Mouse (Mus musculus) heart, postnatal 14 days (tissue): ENCODE data around the gene Mterf2. TPM values are rescaled to one million over a fixed set of nuclear protein-coding genes. Genes with fewer than 3 reads are reported as not detected.

Source experiments
- DNase-seq, 2 experiments: peaks; one replicate each; pipeline ENCODE4 v3.0.0; 2021 to 2022
- intact Hi-C: fragments of 180-260 bp; cut with DNase I; formaldehyde crosslinking; loops from one replicate; pipeline ENCODE4 v1.15.1; 2025
- long read RNA-seq, 2 experiments: library from polyadenylated mRNA; stranded (forward); transcript quantifications; one replicate each; pipeline ENCODE4 v2.0.0; 2021
- total RNA-seq, 2 experiments: library from RNA; stranded (reverse); gene quantifications; 2 replicates each; pipeline ENCODE4 v1.2.3; 2021

Gene Mterf2
- 10 to 100 TPM; 14.2 to 16.1 TPM for total RNA-seq
- long read RNA-seq, experiment 1, transcript Mterf2-201 (3 exons, 1,567 nt) = major isoform, 25 of 29 reads
- long read RNA-seq, experiment 1, partial matches to known transcripts = 0 of 29 reads
- long read RNA-seq, experiment 1, other reads (novel, unspliced or antisense) = 1 of 29 reads
- long read RNA-seq, experiment 2, transcript Mterf2-201 (3 exons, 1,567 nt) = major isoform, 23 of 29 reads
- long read RNA-seq, experiment 2, partial matches to known transcripts = 0 of 29 reads
- long read RNA-seq, experiment 2, other reads (novel, unspliced or antisense) = 2 of 29 reads

DNA sequence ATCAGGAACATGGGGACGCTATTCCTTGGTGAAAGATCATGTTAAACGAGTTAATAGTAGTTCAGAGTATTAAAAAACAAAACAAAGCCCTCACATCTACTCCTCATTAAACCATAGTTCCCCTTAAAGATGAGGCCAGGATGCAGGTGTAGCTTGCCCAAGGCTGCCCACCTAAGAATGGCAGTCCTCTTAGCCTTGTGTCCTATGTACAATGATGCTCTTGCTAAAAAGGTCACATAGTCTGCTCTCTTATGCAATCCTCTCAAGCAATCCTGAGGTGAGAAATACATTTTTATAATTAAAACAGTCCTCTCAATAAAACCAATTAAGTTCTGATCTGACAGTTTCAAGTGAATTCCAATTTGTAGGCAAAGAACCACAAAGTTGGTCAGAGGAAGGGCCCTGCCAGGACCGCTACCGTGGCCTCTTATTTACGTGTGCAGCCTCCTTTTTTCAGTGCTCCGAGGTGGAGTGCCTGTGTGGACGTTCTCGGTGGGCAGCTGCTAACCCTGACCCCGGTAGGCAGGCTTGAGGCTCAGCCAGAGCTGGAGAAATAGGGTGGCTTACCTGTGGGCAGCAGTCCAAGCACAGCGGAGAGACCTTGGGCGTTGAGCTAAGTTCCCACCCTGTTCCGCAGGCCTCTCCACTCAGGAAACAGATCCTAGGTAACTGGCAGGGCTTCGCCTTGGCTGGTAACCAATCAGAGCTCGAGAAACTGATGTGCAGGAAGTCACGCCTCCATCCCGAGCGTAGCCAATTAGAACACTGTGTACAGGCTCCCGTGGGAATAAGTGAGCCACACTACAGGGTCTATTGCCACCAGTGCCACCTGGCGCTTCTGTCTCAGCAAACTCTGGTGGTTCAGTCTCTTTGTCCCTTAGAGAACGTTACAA is at the start of gene Mterf2:
Gene Mterf2 (minus strand): TSS at position 633 of the 893 bp plus-strand sequence.
- intact Hi-C loops = loop anchor here (2.0 kb wide), 1 partner anchor 57 kb away; the partner anchor contains the start of gene Cry1
- peak; percentile 86 to 88 for DNase-seq

DNA sequence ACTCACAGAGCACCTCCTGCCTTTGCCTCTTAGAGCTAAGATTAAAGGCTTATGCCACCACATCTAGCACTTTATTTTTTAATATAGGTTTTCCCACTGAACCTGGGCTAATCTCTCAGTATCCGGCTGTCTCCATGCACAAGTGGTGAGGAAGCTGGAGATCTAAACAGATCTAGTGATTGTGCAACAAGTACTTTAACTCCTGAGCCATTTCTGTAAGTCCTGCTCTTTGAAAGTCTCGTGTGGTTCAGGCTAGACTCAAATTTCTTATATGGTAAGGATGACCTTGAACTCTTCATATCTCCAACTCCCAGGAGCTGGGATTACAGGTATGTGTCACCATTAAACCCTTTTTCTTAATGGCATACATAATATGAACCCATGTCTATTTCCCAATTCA is 48.8 kb upstream of the Mterf2 start:
- DNase-seq = no peak
- intact Hi-C loops = no loop called here

DNA sequence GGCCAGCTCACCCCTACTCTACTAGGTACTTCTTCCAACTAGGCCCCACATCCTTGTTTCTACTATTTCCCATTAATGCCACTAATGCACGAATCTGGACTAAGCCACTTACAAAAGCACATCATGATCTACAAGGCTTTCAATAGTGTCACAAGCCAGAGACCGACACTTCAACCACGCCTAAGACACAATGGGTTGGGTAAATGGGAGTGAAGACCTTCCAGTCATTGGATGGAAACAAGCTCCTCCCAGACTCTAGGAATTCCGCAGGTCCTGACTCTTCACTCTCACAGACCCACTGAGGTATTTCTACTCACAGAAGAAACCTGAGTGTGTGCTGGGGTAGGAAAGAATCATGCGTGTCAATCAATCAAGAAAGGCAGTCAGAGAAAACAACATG is 37.5 kb upstream of the Mterf2 start:
- intact Hi-C loops = no loop called here
- no peak for DNase-seq

- DNase-seq = no peak
These were observed 37.0 kb upstream of the Mterf2 start for GRCm38 (mm10) chr10:85164791-85165190.

DNA sequence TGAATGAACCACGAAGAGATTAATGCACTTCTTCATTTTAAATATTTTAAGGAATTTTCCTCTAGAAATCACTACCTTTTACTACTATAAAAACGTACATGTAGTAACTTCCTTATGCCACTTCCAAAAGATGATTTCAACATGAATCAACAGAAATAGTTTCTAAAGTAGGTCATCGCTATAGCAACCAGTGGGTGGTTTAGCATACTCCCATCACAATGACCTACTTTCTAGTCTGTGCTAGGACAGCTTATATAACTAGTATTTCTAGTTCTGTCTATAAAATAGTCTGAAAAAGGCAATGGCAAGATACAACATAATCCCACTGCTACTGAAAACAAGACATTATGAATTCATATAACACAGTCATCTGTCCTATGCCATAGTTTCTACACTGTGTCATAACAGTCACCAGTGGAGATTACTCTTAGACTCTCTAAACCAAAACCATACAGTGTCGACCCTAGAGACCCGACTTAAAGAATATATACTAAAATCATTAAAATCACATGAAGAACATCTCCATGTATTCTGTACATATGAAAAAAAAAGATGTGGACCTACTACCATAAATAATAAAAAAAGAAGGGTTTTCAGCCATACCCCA is 34.0 kb upstream of the Mterf2 start:
- intact Hi-C loops = no loop called here
- DNase-seq = no peak

More at GRCm38 (mm10) chr10:85164791-85165190, 37.0 kb upstream of the Mterf2 start:
- intact Hi-C loops = no loop called here

DNA sequence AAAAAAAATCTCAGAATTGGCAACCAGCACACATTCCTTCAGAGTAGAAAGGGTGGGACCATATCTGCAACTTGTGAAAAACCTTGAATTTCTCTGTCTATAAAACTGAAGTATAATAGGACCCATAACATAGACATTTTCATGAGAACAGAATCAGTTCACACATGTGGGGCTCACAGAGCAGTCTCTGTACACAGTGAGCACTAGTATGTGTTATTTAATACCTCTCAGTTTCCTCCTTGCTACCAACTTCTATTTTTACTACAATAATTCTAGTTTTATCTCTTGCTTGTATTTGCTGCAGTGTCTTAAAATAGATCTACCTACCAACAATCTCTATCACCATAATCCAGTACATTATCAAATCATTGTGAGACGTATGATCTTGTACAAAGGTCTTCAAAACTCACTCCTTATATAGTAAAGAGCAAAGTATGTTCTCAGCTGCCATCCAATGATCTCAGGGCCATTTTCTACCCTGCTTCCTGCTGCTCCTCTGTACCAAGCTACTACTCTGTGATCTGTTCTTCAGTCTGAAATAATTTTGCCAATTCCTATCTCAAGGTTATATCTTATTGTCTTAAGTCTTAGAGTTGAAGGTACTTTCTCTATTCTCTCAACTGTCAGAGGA is 32.3 kb upstream of the Mterf2 start:
- no peak for DNase-seq
- intact Hi-C loops = no loop called here

DNA sequence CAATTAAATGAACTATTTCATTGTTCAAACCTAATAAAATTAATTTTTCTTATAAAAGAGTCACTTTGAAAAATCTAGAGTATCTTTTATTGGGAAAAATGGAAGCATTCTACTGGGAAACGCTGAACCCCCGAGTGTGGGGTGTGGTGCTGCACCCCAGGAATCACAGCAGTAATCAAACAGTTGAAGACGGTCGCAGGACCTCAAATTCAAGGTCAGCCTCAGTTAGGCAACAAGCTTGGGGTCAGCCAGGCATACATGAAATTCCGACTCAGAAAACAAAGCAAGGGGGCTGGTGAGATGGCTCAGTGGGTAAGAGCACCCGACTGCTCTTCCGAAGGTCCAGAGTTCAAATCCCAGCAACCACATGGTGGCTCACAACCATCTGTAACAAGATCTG is 29.6 kb upstream of the Mterf2 start:
- intact Hi-C loops = no loop called here
- DNase-seq = no peak

GRCm38 (mm10) chr10:85154195-85154594 is 26.4 kb upstream of the Mterf2 start:
- DNase-seq = peak; percentile 56 to 73
- intact Hi-C loops = no loop called here

GRCm38 (mm10) chr10:85149226-85149625 is 21.4 kb upstream of the Mterf2 start:
- intact Hi-C loops = no loop called here
- DNase-seq = no peak

DNA sequence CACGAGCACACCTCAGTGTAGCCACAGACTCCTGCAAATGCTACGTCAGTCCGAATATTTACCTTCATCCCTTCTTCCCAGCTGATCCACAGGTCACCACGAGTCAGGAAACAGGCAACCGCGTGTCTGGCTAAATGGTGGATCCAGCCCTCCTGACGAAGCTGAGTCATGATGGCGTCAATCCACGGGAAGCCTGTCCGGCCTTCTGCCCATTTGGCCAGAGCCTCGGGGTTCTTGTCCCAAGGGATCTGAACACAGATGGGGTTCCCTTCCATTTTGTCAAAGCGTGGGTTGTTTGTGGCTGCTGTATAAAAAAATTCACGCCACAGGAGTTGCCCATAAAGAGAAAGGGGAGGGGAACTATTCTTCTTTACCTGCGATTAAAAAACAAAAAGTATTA is 18.5 kb upstream of the Mterf2 start:
- DNase-seq = no peak
- intact Hi-C loops = no loop called here

DNA sequence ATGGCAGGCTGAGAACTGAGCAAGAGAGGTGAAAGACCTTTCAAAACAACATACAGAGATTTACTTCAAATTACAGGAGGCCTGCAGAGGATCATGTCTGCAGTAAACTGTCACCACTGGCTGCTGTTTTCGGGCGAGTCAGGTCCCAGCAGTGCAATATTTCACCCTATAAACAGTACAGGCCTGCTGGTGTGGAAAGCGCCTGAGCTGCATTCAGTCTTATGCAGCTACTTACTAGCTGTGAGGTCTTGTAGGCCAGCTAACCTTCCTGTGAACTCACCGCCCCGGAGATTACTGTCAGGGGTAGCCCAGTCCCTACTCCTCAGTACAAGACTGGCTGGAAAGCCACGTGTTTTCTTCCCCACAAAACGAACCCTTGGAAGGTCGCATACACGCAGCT is 13.6 kb upstream of the Mterf2 start:
- no peak for DNase-seq
- intact Hi-C loops = no loop called here

- no peak for DNase-seq
- intact Hi-C loops = no loop called here
These were observed 8.7 kb upstream of the Mterf2 start for GRCm38 (mm10) chr10:85136573-85136972.

- DNase-seq = no peak
These were observed 626 bp upstream of the Mterf2 start for GRCm38 (mm10) chr10:85128453-85128852.

DNA sequence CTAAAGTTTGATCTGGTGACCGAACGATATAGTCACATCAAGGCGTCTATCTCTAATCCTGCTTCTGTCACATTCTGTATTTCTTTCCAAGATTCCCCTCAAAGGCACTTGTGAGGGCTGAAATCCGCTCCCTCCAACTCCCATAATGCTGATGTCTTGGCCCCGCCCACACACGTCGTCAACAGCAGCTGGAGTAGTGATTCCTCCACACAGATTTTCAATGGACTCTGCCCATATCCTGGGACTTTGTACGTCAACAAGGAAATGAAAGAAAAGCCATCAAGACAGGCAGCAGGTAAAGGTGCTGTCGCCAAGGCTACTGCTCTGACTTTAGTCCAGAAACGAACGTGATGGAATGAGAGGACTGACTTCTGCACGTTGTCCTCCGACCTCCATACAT is 2.6 kb downstream of the Mterf2 start:
- intact Hi-C loops = no loop called here
- no peak for DNase-seq

More at GRCm38 (mm10) chr10:85128453-85128852, 626 bp upstream of the Mterf2 start:
- intact Hi-C loops = no loop called here

- peak in 1 of 2 experiments; percentile 11 for DNase-seq
- intact Hi-C loops = no loop called here
These were observed 13.4 kb downstream of the Mterf2 start for GRCm38 (mm10) chr10:85114409-85114808.

DNA sequence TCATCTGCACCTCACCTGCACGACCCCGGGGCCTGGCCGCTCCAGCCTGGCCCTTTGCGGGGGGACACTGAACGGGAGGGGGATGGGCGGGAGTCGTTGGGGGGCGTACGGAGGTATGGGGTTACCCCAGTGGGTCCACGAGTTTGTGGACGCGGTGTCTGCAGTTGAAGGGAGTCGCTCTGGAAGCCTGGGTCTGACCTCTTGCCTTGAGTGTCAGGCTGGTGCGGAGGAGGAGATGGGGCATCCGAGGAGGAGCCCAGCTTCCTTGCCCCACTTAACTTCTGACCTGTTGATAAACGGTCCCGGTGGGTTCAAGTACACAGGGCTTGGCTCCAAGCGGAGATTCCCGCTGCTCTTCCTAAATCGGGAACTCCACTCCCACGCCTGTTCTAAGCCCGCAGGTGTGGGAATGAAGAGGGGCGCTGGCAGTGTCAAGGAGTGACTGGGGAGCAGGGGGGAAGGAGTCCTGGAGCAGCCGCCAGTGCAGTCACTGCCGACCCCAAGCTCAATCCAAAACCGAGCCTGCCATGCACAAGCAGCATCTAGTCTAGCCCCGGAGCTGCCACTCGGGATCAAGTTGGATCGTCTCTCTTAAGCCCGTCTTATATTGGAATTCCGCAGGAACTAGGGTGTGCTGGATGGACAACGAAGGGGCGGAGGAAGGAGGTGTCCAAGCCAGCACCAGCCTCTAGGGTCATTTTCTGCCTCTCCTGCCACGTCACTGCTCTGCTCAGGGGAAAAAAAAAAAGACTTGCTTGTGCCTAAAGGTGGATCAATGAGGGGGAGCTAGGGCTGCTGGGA is 24.5 kb downstream of the Mterf2 start:
- intact Hi-C loops = no loop called here

DNA sequence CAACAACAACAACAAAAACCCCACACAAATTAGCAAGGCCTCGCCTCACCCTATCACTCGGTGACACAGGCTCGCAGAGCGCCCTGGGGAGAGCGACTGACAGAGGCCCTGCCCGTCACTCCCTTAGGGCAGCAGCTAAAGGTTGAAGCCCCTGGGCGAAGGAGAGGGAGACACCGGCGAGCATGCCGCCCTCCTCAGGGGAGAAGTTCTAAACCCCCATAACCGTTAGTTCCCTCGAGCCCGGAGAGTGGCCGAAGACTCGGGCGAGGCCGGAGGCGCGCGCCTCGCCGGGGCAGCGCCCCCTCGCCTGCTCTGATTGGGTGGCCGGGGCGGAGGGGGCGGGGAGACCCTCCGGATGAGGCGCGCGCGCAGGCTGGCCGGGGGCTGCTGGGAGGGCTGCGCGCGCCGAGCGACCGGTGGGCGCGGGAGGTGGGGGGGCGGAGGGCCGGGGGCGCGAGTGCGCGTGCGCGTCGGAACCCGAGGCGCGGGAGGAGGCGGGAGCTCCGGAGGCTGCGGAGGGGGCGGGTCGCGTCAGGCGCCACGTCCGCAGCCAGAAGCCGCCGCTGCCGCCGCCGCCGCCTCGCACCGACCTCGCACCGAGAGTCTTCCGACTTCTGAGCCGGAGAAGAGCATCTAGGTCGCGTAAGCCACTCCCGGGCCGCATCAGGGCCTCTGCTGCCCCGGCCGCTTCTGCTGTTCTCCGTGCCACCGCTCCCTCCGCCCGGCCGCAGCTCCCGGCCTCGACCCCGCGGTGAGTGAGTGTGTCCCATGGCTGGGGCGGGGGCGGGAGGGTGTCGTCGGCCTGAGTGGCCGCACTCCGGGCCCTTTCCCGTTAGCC is 25.4 kb downstream of the Mterf2 start, which contains the start of the genes Fhl4 and Tmem263:
Gene Fhl4 (minus strand): TSS at position 249 of the 838 bp plus-strand sequence.
Gene Tmem263 (plus strand): TSS at position 381 of the 838 bp plus-strand sequence.
- intact Hi-C loops = no loop called here
- DNase-seq = peak; percentile 90 to 94

More for the DNA sequence above, 24.5 kb downstream of the Mterf2 start:
- peak; percentile 19 to 34 for DNase-seq

GRCm38 (mm10) chr10:85101841-85102240 is 26.0 kb downstream of the Mterf2 start:
- intact Hi-C loops = no loop called here

More at GRCm38 (mm10) chr10:85101841-85102240, 26.0 kb downstream of the Mterf2 start:
- DNase-seq = peak in 1 of 2 experiments; percentile 27
